Mouse (Mus musculus): ENCODE data around the gene Dglucy. TPM values are rescaled to one million over a fixed set of nuclear protein-coding genes. Genes with fewer than 3 reads are reported as not detected.

The Dglucy gene
- 10 to 100 TPM in 1 of 2 experiments, 1 to 10 TPM in 1; 9.8 to 12.3 TPM for polyA plus RNA-seq (2017; shearing (Covaris generic))

GRCm38 (mm10) chr12:100778934-100779865 lies at the start of gene Dglucy:
TSS of gene Dglucy (plus strand) at chr12:100779057.

GRCm38 (mm10) chr12:100907598-100908297 lies 128.9 kb downstream of the Dglucy start, which contains the start of gene Gpr68:
TSS of gene Gpr68 (minus strand) at chr12:100908198.

Other genes starting within 250 kb of the Dglucy start
- gene Rps6ka5, start 52.1 kb upstream of the Dglucy start, polyA plus RNA-seq (2017; shearing (Covaris generic)), result 10 to 100 TPM; 10.1 to 23.7 TPM
- 100 to 1,000 TPM in 1 of 2 experiments, 10 to 100 TPM in 1; 93.3 to 138 TPM for gene Gpr68, start 129.1 kb downstream of the Dglucy start, polyA plus RNA-seq (2017; shearing (Covaris generic))
- 100 to 1,000 TPM; 120 to 133 TPM for gene Ccdc88c, start 250.0 kb downstream of the Dglucy start, polyA plus RNA-seq (2017; shearing (Covaris generic))

All from inflammation-experienced regulatory T-cells (primary cell).